Mouse (Mus musculus) cerebellum, postnatal 25 days (tissue): ENCODE results near the gene Fat1.

ENCODE experiments used
- DNase-seq, 2 experiments: peaks; one replicate each; pipeline ENCODE4 v3.0.0; 2021; ENCODE audit warnings: mixed read lengths in 2 of 2

The Fat1 gene

DNA sequence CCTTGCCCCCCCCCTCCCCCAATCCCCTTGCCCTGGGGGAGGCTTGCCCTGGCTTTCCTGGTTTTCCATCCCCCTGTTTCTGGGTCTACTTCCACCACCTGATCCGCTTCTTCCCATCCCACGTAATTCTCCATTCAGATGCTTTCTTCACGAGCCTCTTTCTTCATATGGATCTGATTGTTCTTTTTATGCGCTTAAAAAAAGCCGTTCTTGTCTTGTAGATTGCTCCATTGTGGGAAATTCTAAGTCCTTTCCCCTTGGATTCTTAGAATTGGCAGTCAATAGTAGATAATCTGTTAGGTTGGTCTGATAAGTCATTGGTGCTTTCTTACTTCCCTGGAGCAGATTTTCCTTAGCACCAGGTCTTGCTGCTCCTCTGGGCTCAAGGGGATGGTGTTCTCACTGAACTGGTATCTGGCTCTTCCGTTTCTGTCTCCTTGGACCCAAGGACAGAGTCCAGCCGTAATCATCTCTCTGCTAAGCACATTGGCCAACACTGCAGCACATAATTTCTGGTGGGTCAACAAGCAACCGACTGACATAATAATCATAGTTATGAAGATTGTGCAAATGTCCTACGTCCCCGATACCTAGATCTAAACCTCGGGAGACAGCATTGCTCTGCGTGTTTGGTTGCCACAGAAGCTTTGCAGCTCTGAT, 27.5 kb downstream of the Fat1 start:
- no peak for DNase-seq

DNA sequence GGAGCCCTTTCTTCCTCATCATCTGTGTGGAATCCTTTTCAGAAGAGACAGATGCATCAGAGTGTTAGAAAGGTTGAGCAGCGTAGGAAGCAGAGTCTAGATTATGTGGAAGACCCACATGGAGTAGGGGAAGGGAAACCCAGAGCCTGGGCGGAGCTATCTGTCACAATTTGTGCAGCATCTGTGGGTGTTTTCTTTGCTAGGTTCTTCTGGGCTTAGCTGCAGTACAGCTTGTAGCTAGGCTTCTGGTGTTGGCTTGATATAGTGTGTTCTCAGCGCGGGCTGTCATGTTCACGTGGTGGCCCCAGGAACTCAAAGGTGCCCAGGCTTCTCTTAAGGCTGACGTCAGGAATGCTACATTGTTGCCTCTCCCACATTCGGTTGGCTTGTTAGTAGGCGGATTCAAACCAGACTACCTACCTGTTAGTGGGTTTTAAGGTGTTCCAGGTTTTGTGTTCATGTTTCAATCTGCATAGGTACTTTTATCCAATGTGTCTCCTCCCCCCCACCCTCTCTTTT, 32.3 kb downstream of the Fat1 start:
- DNase-seq = no peak

DNA sequence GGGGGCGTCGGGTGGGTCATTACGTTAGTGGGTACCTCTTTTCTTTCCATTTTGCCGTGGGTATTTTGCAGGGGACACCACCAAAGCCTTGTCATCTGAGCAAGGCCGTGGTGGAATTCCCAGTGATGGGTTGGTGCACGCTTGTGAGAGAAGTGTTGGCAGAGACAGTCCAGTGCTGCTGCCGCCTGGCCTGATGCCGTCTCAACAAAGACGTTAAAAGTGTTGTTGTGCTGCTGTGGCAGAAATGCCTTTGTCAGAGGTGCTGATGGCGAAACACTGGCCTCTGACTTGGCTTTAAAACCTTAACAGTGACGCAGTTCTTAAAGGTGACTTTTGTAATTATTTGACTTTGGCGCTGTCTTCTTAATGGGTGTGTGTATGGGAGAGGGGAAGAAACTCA, 34.8 kb downstream of the Fat1 start:
- DNase-seq = no peak

DNA sequence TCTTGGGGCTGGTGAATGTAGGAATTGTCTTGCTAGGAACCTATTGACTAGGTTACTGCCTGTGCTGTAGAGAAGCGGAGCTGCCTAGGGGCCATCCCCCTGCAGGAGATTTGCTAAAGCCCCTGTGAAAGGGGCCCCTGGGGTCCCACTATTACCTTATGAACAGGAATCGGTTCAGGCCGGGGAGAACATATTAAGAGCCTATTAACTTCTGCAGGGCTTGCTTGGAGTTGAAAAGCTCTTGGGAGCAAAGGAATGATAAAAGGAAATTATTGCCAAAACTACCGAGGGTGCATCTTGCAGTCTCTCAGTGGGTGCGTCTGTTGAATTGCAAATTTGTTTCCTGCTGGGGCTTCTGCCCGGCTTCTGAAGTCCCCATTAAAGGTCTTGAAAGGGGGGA, 36.1 kb downstream of the Fat1 start:
- no peak for DNase-seq

DNA sequence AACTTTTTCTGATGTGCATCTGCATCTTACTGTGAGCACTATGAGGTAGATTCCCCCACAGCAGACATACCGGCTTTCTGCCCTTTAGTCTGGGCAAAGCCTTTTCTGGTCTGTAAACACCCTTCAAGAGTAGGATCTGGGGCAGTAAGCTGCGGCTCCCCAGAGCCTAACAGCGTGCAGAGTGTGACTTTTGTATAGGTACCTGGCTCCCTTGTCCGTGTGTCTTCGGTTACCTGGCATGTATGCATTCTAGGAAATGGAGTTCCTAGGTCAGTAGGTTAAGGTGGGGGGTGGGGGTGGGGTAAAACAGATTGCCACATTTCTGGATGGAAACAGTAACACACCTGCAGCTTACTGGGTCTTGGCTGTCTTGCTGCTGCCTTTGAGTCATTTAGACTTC, 36.7 kb downstream of the Fat1 start:
- DNase-seq = no peak

DNA sequence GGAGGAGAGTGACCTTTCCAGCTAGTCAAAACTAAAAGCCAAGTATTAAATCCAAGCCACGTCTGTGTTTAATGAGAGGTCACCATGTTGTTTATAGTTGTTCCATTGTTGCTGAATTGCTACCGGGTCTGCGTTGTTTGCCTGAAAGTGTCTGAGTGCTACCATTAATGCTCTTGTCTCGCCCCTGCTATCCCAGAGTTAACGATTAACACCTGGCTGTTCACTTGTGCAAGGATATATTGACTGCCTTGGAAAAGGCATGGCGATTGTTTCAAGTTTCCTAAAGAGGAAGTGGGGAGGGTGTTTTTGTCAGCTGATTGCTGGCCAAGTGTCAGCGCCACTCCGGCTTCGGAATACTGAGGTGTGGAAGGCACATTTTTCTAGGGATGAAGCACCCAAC, 39.9 kb downstream of the Fat1 start:
- no peak for DNase-seq

DNA sequence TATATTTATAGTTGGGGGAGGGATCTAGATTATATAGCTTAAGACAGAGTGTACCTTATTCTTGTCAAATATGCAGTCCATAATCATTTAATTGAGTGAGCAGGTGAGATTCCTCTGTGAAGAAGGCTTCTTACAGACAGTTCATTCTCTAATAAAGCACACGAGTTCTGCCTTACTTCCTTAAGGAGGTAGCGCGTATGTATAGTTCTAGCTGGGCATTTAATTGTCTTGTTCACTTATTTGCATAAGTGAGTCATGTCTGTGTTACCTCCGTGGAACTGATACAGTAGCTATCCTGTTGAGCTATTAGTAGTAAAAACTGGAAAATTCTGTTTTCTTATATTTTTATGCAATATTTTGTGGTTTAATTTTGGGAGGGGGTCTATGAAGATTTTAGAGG, 40.4 kb downstream of the Fat1 start:
- DNase-seq = no peak

DNA sequence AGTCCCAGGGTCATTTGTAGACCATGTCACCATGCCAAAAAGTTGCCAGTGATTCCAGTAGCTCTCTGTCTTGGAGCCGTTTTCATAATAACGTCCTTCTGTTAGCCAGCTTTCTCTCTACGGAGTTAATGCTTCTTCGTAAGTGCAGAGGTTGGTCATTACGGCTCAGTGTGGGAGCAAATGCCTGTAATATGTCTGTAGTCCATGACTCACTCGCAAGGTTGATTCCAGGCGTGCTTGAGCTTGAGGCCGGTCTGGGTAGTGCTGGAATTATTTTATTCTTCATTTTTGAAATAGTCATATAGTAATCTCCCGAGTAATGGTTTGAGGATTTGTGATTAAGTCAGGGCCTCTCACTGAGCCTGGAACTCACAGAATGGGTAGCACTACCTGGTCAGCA, 43.4 kb downstream of the Fat1 start:
- DNase-seq = no peak

DNA sequence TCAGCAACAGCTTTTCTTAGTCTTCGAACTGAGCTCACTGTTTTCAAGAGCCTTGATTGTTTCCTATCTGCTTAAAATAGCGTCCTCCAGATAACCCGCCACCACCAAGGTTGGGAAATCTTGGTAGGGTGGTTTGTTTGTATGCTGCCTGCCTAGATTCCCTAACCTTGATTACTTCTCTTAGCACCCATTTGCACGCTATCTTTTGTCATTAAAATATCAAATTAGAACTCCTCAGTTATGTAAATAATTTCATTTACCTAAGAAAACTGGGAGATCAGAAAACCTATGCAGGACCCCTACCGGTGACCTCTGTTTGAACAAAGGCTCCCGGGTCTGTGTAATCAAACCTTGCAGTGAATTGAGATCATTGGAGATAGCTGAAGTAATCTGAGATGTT, 44.0 kb downstream of the Fat1 start:
- no peak for DNase-seq

DNA sequence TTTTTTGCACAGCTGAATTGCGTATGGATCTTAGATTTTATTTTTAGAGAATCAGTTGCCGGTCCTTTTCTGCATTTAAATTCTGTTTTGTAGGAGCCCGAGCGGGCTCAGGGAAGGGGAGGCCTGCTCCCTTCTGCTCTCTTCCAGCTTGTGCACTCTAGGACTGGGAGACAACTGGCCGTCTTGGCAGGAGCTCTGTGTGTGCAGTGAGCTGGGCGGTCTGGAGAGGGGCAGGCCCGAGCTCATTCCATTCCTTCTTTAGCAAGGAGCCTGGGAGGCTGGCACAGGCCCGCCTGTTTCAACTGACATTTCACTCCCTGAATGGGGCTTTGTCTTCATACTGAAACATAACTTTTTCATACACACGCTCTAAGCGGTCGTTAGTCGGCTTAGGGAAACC, 44.8 kb downstream of the Fat1 start:
- DNase-seq = peak; percentile 67 to 76

DNA sequence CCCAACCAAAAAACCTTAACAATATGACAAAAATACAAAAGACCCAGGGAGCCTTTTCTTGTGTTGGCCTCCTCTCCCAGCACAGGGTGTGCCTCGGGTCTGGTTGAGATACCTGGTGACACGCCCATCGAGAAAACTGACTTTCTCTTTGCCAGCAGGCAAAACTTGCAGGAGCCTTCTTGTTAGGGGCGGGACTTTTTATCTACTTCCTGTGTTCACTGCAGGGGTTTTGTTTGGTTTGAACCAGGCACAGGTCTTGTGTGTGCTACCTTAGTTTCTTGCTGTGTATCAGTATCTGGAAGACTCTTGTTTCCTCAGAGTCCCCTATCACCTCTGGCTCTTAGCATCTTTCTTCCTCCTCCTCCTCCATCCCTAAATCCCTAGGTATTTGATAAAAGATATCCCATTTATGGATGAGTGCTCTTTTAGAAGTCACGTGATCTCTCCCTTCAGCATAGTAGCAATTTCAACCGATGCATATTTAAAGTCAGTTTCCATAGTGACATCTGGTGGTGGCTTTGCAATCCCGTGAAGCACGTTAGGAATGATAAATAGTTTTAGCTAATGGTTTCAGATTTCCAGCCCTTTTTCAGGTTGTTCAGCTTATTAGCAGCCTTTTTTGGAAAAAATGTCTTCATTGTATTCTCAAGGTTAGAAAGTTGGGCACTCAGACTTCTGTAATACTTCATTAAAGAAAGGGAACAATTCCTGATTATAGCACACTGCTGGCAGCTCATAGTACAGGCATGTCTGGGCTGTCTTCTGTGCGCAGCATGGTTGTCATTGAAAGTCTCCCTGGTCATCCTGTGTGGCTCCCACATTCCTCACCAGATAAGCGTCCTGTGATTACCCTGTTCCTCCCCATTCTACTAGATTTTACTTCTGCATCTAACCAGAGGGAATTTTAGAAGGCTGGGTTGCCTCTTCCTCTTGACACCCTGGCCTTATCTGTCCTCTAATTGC, 50.4 kb downstream of the Fat1 start:
- peak in 1 of 2 experiments; percentile 45 for DNase-seq

DNA sequence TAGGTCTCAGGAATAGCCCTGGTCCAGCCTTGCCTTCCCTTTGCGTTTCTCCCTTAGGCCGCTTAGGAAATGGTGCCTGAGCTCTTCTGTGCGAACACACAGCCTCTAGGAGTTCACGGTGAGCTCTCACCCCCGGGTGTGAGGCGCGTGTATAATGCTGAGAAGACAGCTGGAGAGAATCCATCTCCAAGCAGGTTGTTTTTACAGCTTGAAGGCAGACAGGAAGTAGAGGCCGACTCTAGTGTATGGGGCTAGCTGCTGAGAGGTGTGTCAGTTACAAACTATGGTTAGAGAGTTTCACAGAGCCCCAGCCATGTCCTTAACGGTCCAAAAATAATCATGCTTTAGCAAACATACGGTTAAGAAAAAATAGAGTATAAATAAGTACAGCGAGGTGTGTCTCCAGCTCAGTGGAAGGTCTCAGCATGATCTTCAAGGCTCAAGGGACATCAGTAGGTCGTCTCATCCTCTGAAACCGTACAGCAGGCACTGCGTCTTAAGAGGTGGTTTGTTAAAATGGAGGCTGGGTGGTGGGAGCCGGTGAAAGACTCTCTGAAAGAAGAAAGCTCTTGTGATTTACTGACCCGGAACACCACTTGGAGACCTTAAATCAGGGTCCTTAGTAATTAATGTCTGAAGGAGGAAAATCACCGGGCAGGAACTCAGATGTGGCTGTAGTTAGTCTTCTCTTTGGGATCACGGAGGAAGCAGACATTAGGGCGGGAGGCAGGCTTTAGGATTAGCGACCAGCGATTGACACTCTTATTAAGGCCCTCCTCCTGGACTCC, 56.6 kb downstream of the Fat1 start:
- no peak for DNase-seq

DNA sequence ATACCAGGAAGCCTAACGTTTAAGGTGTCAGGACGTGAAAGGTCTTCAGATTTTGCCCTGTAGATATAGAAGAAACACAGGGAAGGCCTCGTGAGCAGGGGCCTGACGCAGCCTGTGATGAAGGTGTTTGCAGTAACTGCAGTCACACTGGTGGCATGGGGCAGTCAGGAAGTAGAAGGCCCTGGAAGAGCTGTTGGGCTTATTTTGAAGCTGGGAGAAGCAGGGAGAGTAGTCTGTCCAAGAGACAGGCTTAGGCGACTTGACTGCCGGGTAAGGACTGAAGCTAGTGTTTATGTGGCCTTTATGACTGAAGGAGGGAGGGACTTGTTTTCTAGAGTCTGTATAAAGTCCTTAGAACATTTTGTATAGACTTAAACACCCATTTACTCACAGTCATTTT, 57.4 kb downstream of the Fat1 start:
- no peak for DNase-seq

DNA sequence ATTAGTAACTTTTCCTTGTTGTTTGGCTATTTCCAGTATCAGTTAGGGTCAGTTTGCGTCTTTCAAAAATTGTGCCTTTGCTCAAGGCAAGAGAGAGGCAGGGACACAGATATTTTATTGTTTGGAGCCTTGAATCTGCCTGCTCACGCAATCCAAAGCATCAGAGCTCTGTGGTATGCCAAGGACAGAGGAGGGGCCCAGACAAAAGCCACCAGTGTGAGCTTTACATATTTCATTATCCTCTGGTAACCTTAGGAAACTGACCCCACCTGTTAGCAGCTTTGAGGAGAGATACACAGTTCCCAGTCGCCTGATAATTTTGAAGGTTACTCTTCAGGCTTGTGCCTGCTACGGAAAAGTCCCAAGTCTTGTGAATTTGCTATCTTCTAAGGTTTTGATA, 58.1 kb downstream of the Fat1 start:
- DNase-seq = no peak

DNA sequence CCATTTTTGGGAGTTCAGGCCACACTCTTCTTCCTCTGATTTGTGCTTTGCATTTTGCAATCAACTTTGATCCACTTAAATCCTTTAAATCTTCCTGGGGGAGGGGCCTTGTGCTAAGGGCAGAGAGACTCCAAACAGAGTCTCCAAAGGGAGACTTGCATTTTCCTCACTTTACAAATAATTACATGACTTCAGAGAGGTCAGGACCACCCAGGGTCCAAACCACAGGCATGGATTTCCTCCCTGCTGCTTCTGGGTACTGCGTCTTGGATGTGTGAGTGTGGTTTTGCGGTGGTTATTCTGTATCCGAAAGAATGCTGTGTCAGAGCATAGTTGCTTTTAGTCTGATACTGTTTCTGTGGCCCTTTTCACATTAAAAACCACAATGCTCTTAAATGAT, 61.2 kb downstream of the Fat1 start:
- DNase-seq = no peak

DNA sequence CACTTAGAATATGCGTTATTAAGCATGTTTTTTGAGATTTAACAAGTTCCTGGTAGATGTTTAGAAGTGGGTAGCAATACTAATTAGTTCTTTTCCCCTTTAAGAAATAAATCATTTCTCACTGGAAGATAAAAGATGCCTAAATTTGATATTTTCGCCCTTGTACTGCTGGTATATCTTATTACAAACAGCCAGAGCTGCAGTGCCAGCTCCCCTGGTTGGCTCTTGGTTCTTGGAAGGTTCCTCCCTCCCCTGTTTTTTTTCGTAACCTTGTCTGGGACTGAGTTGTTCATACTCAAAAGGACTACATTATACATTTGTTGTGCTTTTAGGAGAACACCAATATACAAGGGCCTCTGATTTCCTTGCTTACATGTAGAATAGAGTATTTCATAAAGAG, 62.1 kb downstream of the Fat1 start:
- DNase-seq = no peak

DNA sequence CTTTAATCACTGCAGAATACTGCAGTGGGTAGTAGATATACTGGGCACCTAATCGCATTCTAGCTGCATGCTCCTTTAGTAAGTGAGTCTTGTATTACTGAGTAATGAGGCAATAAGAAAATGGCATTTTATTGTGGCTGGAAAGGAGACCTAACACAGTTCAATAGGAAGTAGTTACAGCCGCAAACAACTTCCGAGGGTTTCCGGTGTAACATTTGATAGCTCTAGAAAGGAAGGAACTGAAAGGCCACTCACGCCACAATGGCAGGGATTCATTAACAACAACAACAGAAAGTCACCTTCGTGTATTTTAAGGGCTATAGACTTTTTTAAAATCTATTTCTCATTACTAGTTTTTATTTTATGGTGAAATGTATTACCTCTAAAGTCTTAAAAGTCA, 62.6 kb downstream of the Fat1 start:
- no peak for DNase-seq

DNA sequence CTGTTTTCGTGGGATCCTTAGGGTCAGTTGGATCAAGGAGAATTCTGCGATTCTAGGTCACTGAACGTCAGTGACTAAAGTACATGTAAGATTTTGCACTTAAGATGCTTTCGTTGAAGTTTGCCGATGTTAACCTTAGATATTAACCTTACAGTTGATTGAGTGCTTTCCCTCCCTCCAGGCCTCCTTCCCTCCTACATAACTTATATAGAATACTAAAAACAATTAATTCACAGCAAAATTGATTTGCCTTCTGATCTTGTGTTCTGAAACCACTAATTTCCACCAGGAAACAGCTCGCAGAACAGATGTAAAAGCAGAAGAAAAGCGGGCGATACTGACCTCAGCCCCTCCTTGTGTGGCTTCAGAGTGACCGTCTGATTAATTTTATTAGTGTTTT, 63.0 kb downstream of the Fat1 start:
- no peak for DNase-seq

DNA sequence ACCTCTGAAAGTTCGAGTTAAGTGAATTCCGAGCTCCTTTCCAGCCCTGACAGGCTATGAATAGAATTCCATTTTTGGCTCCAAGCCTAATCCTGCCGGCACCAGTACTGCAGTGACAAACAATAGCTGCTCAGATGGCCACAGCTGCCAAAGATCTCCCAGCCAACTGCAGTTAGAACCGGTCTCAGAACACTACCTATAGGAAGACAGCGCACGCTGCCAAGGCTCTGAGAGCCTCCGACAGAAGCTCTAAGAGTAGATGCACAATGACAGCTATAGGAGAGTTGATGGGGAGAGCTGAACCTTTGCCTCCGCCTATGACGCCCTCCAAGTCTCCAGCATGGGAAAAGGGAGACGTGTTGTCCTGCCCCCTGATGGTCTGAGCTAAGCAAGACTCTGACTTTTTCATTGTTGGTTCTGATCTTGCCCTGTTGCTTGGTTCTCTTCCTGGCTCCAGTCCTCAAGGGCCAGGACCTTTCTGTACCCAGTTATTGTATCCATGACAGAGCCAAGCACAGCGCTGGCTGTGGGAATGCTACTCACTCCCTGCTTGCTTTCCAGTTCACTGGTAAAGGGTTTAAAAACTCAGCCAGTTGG, 63.5 kb downstream of the Fat1 start:
- DNase-seq = peak; percentile 77 to 79

DNA sequence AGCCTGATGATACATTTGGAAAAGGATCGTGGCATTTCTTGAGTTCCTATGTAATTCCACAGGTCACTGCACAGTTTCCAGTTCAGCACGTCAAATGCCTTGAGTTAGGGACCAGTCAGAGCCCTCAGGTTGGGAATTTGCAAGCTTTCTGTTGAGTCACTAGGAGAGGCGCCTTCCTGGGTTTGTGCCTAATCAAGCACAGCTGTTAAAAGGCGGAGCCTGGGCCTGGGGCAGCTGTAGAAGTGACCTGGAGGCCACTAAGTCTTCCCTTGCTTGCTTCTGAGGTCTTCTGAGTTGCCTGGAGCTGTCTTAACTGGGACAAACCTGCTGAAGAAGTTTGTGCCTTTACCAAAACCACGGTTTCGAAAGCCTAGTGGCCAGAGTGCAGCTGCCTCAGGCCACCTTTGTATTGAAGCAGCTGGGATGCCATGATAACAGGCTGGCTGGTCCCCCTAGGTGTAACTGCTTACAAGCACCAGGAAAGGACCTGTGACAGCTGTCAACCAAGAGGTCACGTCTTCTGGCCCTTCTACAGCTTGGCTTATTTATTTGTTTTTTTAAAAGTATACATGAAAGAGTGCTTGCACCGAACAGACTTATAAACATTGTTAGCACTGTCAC, 66.4 kb downstream of the Fat1 start:
- DNase-seq = no peak

DNA sequence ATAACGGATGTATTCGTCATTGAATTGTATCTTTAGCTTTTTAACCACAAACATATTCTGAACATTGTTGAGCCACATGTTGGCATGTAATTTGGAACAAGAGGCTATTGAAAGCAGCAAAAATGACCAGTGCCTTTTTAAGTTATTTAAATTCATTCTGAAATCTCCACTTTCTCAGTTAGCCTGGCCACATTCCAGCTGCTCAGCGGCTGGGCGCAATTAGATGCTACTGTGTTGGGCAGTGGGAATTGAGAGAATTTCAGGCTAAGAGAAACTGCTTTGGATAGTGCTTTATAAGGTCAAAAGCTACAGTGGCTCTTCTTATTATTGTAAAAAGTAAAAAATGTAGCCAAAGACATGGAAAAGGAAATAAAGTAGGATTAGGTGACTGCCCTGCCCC, 67.4 kb downstream of the Fat1 start:
- DNase-seq = peak in 1 of 2 experiments; percentile 61

DNA sequence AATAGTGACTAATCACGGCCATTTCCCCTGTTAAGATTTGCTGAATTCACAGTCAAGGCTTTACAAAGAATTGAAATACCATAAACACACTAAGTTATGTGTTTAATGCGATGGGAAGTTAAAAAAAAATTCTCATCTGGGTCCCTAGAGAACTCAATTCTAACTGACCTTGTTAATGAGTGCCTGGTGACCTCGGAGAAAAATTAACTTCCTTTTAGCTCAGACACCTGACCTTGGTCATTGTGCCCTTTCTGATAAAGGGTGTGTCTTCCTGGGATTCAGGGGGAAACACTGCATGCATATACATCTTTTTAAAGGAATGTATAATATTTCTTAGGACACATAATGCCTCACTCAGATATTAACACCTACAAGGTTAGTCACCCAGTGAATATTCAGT, 68.8 kb downstream of the Fat1 start:
- DNase-seq = no peak
